Mouse (Mus musculus) left cerebral cortex, postnatal 10 days (tissue): Measurements from ENCODE around the gene Gm20388. TPM values are rescaled to one million over a fixed set of nuclear protein-coding genes. Genes with fewer than 3 reads are reported as not detected.

Experiments
- DNase-seq, 2 experiments: peaks; one replicate each; pipeline ENCODE4 v3.0.0; 2021 to 2022; ENCODE audit warnings: low spot score in 2 of 2, mixed read lengths in 1 of 2; ENCODE audit errors: extremely low spot score in 1 of 2
- intact Hi-C: fragments of 180-260 bp; cut with DNase I; formaldehyde crosslinking; loops from one replicate; pipeline ENCODE4 v1.15.1; 2025
- total RNA-seq, 2 experiments: library from RNA; stranded (reverse); gene quantifications; 2 replicates each; pipeline ENCODE4 v1.2.3; 2021

Gm20388 gene
- total RNA-seq, 2 experiments from 2014 or later: 4.4 to 9.0 TPM

DNA sequence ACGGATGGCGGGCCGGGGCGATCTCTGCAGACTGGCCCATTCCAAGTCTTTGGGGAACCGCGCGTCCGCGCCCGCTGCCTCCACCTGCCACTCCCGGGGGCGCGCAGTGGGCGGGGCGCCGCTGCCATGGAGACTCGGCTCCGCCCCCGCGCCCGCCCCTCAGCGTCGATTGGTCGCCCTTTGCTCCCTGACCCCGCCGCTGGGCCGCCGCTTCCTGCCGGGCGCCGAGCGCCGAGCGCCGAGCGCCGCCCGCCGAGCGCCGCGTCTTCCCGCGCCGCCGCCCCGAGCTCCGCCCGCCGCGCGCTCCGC is 4320.5 kb downstream of the Gm20388 start, which contains the start of gene Galnt2:
Galnt2 (plus strand) TSS at position 216 of the 309 bp plus-strand sequence.
- intact Hi-C loops: loop anchor here (5.0 kb wide), 4 partner anchors 56 to 179 kb away; no protein-coding TSS in a partner anchor

DNA sequence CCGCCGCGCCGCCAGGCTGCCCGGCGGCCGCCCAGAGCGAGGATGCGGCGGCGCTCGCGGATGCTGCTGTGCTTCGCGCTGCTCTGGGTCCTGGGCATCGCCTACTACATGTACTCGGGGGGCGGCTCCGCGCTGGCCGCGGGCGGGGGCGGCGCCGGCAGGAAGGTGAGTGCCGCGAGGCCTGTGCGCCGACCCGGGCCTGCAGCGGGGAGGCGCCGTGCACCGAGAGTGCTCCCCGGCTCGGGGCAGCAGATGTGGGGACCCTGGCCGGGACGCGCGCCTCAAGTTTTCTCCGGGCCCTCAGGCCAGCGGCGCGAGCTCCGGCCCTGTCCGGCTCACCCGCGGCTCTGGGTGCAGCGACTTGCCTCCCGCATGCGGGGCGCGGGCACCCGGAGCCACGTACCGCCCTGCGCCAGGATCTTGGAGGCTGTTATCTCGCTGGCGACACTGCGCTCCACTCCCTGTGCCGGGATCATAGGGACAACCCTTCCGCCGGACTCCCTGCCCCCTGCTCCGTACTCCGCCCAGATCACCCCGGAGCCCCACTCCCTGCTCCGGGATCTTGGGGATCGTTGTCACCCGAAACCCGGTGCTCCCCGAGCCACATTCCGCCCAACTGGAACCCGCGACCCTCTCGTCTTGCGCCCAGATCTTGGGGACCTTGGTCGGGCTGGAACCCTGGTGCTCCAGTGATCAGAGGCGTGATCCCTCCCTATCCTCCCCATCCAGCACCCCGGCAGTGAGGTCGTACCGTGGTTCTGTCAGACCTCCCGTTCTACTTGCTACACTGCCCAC is 4321.0 kb downstream of the Gm20388 start:
- peak in 1 of 2 experiments; percentile 83 for DNase-seq
- intact Hi-C loops: loop anchor here (5.0 kb wide), 4 partner anchors 56 to 179 kb away; no protein-coding TSS in a partner anchor

More for the DNA sequence above, 4320.5 kb downstream of the Gm20388 start, which contains the start of gene Galnt2:
- peak; percentile 86 to 95 for DNase-seq

DNA sequence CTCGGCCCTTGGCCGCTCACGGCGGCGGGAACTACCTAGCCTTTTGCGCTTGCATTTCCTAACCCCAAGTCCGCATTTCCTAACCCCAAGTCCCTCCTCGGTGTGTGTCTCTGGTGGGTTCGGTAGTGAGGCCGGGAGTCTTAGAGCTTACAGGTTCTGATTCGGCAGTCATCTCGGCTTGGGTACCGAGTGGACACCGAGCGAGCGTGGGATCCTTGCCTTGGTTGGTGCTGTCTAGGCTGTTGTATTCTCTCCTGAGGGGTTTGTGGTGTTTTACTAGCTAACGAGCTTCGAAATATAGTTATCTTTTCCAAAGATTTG is 4321.6 kb downstream of the Gm20388 start:
- no peak for DNase-seq
- intact Hi-C loops: loop anchor here (5.0 kb wide), 4 partner anchors 55 to 180 kb away; no protein-coding TSS in a partner anchor

DNA sequence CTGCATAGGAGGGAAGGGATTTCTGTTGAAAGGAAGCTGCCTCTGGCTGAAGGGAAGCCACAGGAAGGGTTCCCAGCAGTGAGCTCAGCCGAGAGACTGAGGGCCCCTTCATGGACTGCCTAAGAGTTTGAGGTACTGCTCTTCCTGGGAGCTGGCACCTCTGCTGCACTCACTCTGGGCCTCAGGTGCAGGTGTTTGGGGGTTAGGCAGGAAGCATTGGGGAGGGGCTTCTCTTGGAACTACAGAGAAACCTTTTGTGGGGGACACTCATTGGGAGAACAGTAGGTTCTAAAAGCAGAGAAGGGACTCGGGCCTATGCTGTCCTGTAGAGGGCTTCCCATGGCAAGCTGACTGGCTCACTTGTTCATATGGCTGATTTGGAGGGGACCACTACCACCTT is 4323.9 kb downstream of the Gm20388 start:
- intact Hi-C loops: loop anchor here (5.0 kb wide), 4 partner anchors 53 to 182 kb away; no protein-coding TSS in a partner anchor
- DNase-seq: no peak

DNA sequence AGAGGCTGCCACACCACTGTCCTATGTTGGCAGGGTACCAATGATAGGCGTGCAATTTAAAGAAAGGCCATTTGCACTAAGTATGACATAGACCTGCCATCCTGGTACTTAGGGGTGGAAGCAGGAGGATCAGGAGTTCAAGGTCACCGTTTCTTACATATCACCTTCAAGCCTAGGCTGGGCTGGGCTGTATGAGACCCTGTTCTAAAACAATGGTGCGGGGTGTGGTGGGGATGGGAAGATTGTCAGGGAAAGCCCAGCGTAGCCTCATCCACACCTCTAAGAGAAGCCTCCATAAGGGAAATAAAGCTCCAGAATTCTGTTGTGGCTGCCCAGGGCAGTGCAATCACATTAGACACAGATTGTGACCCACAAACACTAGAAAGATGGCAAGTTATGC is 4324.9 kb downstream of the Gm20388 start:
- intact Hi-C loops: no loop called here
- DNase-seq: no peak

DNA sequence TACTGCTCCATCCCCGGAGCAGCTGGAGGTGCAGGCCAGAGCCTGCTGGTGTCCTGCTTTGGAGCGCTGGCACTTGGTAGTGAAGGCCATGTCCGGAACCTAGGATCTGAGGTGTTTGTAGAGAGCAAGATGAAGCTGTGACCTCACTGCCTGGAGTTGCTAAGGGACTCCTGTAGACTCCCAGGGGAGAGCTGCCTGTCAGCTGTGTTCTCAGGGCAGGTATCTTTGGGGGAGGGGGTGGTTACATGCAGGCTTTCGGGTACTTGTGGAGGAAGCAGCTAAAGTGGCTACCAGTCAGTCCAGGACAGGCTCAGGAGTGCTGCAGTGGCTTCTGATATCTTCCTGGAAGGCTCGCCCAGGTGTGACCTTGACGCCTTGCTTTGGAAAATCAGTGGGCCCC is 4328.7 kb downstream of the Gm20388 start:
- DNase-seq: no peak
- intact Hi-C loops: no loop called here

DNA sequence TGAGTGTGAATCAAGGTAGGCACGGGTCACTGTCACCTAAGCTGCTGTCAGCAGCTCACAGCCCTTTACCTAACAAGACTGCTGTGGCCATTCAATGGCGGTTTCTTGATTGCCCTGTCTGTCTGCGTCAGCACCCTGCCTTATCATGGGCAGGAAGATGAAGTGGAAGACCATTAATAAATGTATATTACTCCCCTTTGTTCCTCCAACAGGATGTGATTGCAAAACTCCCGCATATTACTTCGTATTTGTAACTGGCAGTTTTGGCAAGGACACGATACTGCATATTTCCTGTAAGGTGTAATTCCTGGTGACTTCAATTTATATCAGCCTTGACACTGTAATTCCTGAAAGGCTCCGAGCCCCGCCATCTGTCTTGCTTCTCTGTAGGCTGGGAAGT is 4330.3 kb downstream of the Gm20388 start:
- no peak for DNase-seq
- intact Hi-C loops: no loop called here

DNA sequence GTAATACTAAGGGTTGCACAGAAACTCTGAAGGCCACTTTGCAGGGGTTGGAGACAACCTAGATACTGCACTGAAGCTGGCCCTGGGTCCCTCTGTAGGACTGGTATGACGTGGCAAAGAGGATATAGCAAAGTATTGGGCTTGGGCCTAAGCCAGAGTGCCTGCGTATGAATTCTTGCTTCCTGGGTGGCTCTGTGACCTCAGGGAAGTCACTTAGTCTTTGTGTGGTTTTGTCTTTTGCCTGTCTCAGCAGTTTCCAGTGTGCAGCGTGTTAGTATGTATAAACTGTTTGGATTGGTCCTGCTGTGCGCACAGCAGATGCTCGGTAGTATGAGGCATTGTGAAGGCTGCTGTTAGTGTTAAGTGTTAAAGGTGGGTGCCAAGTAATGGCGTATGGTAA is 4331.6 kb downstream of the Gm20388 start:
- no peak for DNase-seq
- intact Hi-C loops: no loop called here

DNA sequence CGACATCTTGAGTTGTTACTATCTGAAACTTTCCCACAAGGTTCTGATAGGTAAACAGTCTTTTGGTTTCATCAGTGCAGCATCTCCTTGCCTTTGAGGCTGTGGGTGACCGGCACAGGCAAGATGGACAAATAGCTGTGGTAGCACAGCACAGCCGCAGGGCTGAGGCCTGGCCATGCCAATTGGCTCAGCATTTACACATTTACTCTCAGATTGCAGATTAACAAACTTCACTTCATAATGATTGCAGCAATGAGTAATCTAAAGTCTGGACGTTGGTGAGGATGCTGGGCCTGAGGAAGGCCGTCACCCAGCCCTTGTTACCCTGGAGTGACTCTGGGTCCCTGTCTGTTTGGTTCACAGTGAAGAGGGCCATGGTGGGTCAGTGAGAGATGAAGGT is 4332.3 kb downstream of the Gm20388 start:
- DNase-seq: no peak
- intact Hi-C loops: no loop called here

DNA sequence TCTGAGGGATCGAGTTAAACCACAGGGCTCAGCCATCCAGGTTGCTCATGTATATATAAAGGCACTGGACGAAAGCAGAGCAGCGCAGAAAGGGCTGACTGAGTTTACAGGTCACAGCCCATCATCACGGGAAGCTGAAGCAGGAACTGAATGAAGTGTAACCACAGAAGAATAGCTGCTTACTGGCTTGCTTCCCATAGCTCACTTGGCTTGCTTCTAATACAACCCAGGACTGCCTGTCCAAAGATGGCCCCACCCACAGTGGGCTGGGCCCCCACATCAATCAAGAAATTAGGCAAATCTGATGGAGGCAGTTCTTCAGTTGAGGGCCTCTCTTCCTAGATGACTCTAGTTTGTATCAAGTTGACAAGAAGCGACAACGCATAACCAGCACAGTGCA is 4336.9 kb downstream of the Gm20388 start:
- intact Hi-C loops: no loop called here
- no peak for DNase-seq

DNA sequence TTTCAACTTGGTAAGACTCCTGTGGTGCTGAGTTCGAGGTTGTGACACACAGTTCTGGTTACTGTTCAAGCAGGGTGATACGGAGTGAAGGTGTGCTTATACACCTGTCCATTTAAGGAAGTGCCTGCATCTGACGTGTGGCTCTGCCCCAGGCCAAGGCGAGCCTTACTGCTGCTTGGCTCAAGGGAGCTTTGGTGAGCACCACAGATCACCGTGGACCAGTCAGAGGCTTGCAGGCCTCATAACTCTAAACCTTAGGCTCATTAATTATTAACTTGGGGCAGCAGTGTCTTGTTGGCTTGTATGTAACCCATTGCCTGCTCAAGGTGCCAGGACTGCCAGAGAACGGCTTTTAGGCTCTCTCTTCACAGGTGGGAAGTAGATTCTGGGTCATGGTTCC is 4338.0 kb downstream of the Gm20388 start:
- no peak for DNase-seq
- intact Hi-C loops: no loop called here

DNA sequence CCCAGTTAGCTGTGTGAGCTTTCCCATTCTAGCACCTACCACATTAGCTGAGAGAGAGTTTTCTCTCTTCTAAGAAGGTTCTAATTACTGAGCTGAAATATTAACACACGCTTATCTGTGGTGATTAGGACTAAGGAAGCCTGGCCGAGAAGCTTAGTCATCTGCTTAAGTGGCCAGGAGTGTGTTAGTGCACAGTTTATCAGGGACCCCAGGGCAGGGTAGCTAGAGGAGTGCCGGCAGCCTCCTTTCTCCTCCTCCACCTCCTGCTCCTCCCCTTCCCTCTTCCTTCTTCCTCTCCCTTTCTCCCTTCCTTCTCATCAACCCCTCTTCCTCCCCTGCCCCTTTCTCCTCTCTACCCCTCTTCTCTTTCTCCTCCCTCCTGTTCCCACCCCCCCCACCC is 4339.6 kb downstream of the Gm20388 start:
- DNase-seq: no peak
- intact Hi-C loops: no loop called here

DNA sequence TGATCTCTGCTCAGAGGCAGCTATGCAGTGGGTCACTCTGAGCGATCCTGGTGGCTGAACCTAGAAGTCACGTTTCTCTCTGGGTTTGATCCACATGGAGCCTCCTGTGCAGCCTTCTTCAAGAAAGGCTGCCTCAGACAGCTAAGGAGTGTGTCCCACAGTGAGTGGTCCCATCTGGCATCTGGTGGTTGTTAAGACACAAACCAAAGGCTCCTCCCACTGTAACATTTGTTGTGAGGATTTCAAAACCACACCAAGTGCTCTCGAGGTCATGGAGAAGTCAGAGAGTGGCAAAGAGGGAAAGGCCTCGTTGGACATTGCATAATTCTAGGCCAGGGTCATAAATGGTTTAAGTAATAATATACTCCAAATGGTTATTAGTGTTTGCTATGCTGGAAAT is 4340.1 kb downstream of the Gm20388 start:
- intact Hi-C loops: no loop called here
- no peak for DNase-seq

DNA sequence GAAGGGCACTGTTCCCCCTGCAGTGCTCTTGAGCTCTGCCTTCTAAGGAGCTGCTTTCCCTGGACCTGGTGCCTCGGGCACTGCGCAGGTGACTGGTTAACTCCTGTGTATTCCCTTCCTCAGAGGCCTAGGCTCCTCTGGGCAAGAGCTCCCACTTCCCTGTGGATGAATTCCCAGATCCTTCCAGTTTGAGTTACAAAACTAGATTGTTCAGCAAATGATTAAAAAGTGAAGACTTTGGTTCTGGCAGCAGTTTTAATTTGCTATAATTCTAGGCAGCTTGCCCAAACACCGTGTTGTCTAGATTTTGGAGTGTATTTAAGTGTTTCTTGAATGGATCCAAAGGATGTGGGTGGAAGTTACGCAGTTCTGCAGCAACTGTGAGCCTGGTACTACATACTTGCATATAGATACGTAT is 4341.9 kb downstream of the Gm20388 start:
- peak in 1 of 2 experiments; percentile 58 for DNase-seq
- intact Hi-C loops: no loop called here

DNA sequence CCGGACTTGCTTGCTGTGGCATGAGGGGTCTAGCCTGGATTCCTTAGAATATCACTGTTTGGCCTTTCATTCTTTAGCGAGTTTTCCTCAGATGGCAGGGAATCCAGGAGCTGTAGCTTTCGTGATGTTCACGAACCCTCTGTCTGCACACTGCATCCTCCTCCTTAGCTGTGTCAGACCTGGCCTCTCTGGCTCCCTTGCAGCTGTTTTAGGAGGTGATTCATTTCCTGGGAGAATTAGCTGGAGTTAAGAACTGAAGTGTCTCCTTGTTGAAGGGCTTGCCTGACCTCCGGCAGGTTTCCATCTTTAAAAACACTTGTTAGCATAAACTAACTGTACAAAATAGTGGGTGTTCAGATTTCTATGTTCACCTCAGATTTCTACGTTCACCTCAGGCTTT is 4343.3 kb downstream of the Gm20388 start:
- DNase-seq: no peak
- intact Hi-C loops: no loop called here

DNA sequence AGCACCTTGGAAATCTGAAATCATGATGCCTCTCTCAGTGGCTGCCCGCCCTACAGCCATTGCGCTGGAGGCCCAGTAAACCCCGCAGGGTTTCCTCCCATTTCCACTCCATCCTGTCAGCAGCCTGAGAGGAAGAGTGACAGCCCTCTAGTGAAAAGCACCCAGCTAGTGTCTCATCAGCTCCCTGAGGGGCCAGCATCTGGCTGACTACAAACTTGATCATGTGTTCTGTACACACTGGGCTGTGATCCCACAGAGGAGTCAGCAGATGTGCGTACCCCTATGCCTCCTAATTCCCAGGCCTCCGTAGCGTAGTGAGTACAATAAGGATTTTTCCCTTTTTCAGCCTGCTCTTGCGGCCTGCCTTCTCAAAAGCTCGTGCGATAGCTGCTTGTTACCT is 4346.2 kb downstream of the Gm20388 start:
- DNase-seq: no peak
- intact Hi-C loops: no loop called here

DNA sequence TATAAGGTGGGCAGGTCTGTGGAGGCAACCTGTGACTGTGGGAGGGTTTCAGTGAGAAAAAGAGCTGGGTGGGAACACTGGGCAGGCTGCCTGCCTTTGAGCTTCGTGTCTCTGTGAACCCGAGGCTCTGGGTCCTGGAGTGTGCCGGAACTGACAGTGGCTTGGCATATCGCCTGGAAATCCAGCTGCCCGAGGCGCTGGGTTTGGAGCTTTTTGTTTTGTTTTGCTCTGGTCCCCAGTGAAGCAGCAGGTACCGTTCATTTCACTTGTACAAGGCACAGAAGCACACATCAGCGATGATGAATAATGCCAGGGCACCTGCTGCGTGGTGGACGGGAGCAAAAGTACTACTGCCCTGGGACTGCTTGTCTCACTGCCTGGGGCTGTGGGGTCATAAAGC is 4346.7 kb downstream of the Gm20388 start:
- peak; percentile 50 to 88 for DNase-seq
- intact Hi-C loops: no loop called here

DNA sequence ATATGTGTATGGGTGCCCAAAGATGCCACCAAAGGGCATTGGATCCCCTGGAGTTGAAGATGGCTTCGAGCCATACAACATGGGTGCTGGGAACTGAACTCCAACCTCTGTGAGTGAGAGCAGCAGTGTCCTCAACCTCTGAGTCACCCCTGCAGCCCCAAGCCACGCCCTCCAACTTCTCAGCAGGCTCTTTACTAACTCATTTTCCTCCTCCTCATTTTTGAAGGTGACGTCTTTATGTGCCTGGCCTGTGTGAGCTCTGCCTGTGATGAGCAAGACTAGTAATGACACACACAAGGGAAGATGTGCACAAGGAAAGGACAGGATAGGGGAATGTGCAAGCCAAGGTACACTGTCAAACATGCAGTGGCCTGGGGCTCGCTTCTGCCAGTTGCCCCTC is 4348.5 kb downstream of the Gm20388 start:
- intact Hi-C loops: no loop called here
- no peak for DNase-seq

DNA sequence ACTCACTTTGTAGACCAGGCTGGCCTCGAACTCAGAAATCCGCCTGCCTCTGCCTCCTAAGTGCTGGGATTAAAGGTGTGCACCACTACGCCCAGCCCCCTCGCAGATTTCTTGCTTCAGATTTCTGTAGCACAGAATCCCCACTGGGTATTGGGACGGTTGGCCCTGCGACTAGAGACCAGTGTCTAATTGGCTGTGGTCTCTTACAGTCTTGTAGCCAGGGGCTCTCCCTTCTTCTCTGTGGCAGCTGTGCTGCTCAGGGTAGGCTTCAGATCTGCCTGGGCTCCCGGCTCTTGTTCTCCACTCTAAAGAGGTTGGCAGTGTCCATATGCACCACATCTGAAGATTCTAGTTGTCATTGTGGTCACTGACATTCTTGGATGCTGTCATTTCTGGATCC is 4349.3 kb downstream of the Gm20388 start:
- intact Hi-C loops: no loop called here
- DNase-seq: no peak

DNA sequence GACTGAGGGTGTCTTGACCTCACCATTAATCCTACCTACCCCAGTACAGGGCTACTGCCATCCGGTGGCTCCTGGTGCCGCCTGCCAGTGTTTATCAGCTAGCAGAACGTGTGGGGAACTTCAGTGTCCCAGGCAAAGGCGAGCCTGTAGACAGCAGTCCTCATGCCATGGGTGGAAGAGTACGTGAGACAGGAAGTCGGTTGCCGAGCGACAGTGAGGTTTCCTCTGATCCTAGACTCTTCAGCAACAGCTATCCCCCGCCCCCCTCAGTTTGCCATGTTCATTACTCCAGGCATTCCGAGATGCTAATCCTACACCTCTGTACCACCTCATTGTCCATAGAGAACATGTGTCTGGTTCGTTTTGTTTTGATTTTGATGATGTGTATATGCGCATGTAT is 4349.7 kb downstream of the Gm20388 start:
- no peak for DNase-seq
- intact Hi-C loops: no loop called here

DNA sequence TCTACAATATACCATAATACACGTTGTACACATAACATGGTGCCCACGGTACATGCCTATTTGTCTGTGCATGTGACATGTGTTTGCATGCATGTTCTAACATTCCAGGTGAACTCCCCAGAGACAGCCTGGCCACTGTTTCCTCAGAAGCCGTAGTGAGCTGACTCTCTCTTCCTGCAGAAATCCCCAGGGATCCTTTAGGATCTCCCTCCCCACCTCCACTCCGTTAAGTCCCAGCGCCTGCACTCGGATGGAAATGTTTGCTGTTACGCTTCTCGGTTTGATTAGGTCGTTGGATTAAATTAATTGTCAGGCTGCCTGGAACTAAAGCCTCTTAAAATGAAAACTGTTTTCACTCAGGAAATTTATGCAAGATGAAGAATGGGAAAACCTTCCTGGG is 4352.4 kb downstream of the Gm20388 start:
- intact Hi-C loops: no loop called here

More for the DNA sequence above, 4352.4 kb downstream of the Gm20388 start:
- no peak for DNase-seq
